Mouse (Mus musculus): ENCODE measurements around the gene Fndc5. TPM values are rescaled to one million over a fixed set of nuclear protein-coding genes. Genes with fewer than 3 reads are reported as not detected.

Fndc5 gene
- total RNA-seq (2021), result 10 to 100 TPM; 41.4 to 42.9 TPM
- long read RNA-seq, transcript Fndc5-201 (6 exons, 2,763 nt), result major isoform, 53 of 88 reads
- long read RNA-seq, partial matches to known transcripts, result 1 of 88 reads
- long read RNA-seq, other reads (novel, unspliced or antisense), result 34 of 88 reads

GRCm38 (mm10) chr4:129136579-129137391, at the start of gene Fndc5:
Gene Fndc5 (plus strand): TSS chr4:129136999.
- no peak for DNase-seq (ENCODE audit: low spot score in 2 of 2)

- DNase-seq (ENCODE audit: low spot score in 2 of 2), result no peak
Measured at GRCm38 (mm10) chr4:129087850-129088249, 48.9 kb upstream of the Fndc5 start.

DNA sequence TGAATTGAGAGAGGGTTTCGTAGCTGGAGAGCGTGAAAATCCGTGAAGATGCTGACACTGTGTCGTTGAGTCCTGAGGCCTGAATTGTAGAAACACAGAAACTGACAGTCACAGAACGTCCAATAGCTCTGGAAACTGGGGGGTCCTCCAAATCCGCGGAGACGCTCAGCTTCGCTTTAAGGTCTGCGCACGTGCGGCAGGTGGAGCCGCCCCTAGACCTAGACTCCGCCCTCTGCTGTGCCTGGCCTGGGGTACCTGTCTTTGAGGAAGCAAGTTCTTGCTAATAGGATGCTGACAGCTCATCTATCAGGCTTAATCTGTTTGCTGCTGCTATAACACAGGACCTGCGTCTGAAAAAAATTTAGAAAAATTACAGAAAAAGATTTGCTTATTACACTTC, 41.5 kb upstream of the Fndc5 start:
- no peak for DNase-seq (ENCODE audit: low spot score in 2 of 2)

- no peak for DNase-seq (ENCODE audit: low spot score in 2 of 2)
Measured at GRCm38 (mm10) chr4:129097006-129097405, 39.8 kb upstream of the Fndc5 start.

GRCm38 (mm10) chr4:129102133-129102829, 34.5 kb upstream of the Fndc5 start:
- no peak for DNase-seq (ENCODE audit: low spot score in 2 of 2)

GRCm38 (mm10) chr4:129105356-129105755, 31.4 kb upstream of the Fndc5 start, which contains the start of gene Tmem54:
Gene Tmem54 (plus strand): TSS chr4:129105548.
- DNase-seq (ENCODE audit: low spot score in 2 of 2), result no peak

DNA sequence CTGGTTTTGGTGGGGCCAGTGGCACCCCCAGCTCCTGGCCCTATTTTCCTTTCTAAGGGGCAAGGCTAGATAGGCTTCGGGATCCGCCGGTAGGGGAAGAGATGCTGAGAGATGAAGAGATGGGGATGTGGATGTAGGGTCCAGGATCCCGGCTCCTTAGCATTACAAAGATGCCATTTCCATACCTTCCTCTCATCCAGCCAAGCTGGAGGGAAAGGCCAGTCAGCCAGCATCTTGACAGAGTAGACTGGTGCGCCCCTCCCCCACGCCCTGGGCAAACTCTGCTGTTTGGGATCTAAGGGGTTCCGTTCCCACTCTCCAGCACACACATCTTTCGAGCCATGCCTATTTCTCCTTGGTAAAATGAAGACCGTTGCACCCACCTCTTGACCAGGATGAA, 30.7 kb upstream of the Fndc5 start:
- DNase-seq (ENCODE audit: low spot score in 2 of 2), result no peak

GRCm38 (mm10) chr4:129107348-129107899, 29.4 kb upstream of the Fndc5 start:
- DNase-seq (ENCODE audit: low spot score in 2 of 2), result no peak

GRCm38 (mm10) chr4:129108624-129109023, 28.2 kb upstream of the Fndc5 start:
- DNase-seq (ENCODE audit: low spot score in 2 of 2), result no peak

DNA sequence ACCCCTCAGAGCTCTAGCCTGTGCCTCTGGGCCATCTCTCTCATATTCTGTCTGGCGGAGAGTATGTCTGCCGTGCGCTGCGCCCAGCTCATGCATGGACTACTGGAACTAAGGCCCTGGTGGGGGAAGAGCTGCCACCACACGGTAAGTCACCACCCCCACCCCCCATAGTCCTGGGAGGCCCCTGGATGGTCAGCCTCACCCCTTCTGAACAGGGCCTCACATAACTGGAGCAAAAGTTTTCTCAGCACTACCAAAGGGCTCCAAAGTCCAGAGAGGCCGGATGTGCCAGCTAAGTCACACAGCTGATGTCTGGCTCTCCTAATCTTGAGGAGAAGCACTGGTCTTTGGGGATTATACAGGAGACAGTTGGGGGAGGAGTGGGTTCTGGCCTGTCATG, 26.0 kb upstream of the Fndc5 start:
- DNase-seq (ENCODE audit: low spot score in 2 of 2), result no peak

DNA sequence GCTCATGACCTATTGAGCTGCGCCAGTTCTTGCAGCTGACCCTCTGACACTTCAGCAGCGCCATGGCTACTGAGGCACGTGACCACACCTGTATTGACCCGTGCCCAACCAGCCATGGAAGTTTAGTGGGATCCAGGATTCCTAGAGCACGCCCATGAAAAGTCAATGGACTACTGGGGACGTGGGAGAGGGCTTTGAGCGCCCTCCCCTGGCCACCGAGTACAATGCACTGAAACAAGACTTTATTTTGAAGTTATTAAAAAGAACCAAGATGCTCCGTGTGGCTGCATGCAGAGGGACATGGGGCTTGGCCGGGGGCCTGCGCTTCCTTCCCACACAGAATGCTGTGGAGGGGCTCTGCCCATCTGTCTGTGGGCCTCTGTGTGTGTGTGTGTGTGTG, 25.4 kb upstream of the Fndc5 start:
- peak in 1 of 2 experiments; percentile 50 for DNase-seq (ENCODE audit: low spot score in 2 of 2)

- no peak for DNase-seq (ENCODE audit: low spot score in 2 of 2)
Measured at GRCm38 (mm10) chr4:129112231-129112630, 24.6 kb upstream of the Fndc5 start.

- DNase-seq (ENCODE audit: low spot score in 2 of 2), result peak; percentile 95 to 96
Measured at GRCm38 (mm10) chr4:129113083-129113988, 23.5 kb upstream of the Fndc5 start.

DNA sequence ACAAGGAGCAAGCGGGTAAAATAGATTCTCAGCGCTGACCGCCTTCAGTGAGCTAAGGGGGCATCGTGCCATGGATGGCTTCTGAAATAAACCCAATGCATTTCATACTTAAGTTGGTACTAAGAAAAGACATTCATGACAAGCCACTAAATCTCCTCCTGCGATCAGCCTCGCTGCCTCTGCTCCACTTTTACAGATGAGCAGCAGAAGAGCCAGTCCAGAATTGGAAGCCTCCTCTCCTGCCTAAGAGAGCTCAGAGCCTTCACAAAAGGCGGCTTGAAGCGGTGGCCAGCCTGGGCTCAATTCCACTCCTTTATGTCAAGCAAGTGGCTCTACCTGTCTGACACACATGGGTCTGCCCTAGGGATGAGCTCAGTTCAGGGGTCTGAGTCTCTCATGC, 20.1 kb upstream of the Fndc5 start:
- no peak for DNase-seq (ENCODE audit: low spot score in 2 of 2)

GRCm38 (mm10) chr4:129117720-129118510, 18.9 kb upstream of the Fndc5 start:
- DNase-seq (ENCODE audit: low spot score in 2 of 2), result no peak

DNA sequence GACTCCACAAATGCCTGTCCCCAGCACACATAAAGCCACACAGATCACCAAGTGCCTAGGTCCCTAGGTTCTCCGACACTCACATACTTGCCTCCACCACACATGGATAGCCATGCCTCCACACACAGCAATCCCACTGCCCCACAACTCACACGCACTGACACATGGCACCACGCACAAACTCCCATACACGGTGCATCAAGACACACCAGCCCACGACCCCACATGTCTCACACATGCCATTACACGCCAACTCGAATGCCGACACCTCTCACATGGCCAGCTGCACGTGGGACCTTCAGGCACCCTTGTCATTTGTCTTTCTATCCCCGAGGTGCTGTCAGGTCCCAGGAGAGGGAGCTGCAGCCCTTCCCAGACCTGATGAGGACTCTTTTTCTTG, 17.1 kb upstream of the Fndc5 start:
- peak in 1 of 2 experiments; percentile 20 for DNase-seq (ENCODE audit: low spot score in 2 of 2)

- DNase-seq (ENCODE audit: low spot score in 2 of 2), result peak; percentile 68 to 84
Measured at GRCm38 (mm10) chr4:129120520-129121445, 16.0 kb upstream of the Fndc5 start.

DNA sequence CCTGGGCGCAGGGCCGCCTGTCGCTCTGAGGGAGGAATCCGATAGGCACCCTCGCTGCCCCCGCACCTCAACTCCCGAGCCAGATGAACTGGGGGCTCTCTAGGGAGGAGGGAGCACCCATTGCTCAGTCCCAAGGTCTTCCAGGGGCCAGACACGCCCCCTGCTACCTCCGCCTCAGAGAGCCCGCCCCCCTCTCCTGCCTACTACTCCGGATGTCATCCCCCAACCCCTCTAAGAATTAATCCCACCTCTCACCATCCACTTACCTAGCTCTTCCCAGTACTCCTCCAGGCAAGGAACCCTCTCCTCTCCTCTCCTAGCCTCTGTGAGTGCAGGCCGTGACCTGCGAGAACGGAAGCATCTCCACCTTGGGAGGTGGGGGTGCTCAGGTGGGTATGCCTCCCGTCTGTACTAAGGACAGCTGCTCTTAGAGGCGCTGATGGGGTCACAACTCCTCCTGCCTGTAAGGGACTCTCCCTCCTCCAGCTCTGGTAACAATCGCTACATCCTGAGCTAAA, 15.2 kb upstream of the Fndc5 start, which contains the start of gene Hpca:
Gene Hpca (minus strand): TSS at position 468 of the 518 bp plus-strand sequence.
- DNase-seq (ENCODE audit: low spot score in 2 of 2), result peak in 1 of 2 experiments; percentile 13

- no peak for DNase-seq (ENCODE audit: low spot score in 2 of 2)
Measured at GRCm38 (mm10) chr4:129122107-129122506, 14.7 kb upstream of the Fndc5 start.
